Mouse (Mus musculus): ENCODE data around the gene Axl. TPM values are rescaled to one million over a fixed set of nuclear protein-coding genes. Genes with fewer than 3 reads are reported as not detected.
A peak's percentile ranks its signal among the peaks of the same experiment; 100 is the strongest.

Axl gene
- polyA plus RNA-seq, 1 experiment from 2014 or later = 57.2 TPM

DNA sequence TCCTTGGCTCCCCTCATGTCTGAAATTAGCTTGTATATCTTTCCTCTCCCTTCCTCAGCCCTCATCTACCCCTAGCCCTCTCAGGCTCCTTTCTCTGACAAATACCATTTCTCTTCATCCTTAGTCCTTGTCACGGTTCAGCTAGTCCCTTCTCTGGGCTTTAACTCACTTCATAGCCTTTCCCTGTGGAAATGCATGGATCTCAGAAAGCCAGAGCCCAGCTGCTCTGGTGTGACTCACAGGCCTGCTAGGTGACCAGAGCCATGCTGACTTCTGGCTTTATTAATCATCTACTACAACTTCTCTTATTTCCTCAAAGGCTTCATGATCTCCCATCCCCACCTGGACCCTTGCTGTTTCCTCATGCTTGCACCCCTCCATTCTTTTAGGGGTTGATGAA, 23.7 kb upstream of the Axl start:
- Histone ChIP-seq H3K9me3 (no peaks in the 10 kb centered on the region), H3K4me3 (replicated peaks) (no peak overlapping the region), H3K27ac (no peak overlapping the region), H3K9ac (replicated peaks) (no peak overlapping the region), H3K27me3 (peaks cover 31% of the 10 kb centered on the region), H3K4me2 (no peak overlapping the region), H3K36me3 (no peaks in the 10 kb centered on the region), H3K4me1 (replicated peaks) (peaks cover 5% of the 10 kb centered on the region; the same call in 1 of the 2 replicates)
- 62% methylated on average over 1 of the region's 1 CpGs for WGBS
- ATAC-seq (ENCODE audit: insufficient number of reproducible peaks, insufficient read depth, low FRiP score, low TSS enrichment, low read depth) = no peak

DNA sequence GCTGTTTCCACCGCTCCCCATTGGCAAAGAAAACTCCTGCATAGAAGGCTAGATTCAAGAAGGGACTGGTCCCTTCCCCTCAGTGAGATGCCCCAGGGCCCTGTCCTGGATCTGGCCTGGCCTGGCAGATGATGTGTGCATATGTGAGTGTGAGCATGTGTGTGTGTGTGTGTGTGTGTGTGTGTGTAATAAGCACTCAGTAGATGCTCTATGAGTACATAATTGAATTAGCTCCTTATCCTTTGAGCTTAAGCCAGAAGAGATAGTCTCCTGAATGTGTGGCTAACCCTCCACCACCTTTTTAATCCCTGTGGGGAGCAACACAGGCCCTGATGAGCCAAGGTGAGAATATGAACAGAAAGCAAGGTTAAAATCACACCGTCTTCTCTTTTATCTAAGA, 23.2 kb upstream of the Axl start:
- no peak overlapping the region for H3K27ac ChIP-seq
- no peak overlapping the region for H3K4me3 ChIP-seq (replicated peaks)
- H3K4me2 ChIP-seq = no peak overlapping the region
- no peak for ATAC-seq (ENCODE audit: insufficient number of reproducible peaks, insufficient read depth, low FRiP score, low TSS enrichment, low read depth)
- no peak overlapping the region for H3K9ac ChIP-seq (replicated peaks)
- WGBS = 73% methylated on average over 2 of the region's 2 CpGs
- peaks cover 27% of the 10 kb centered on the region for H3K27me3 ChIP-seq
- H3K36me3 ChIP-seq = no peaks in the 10 kb centered on the region
- H3K4me1 ChIP-seq (replicated peaks) = peaks cover 5% of the 10 kb centered on the region; the same call in 1 of the 2 replicates
- H3K9me3 ChIP-seq = no peaks in the 10 kb centered on the region

DNA sequence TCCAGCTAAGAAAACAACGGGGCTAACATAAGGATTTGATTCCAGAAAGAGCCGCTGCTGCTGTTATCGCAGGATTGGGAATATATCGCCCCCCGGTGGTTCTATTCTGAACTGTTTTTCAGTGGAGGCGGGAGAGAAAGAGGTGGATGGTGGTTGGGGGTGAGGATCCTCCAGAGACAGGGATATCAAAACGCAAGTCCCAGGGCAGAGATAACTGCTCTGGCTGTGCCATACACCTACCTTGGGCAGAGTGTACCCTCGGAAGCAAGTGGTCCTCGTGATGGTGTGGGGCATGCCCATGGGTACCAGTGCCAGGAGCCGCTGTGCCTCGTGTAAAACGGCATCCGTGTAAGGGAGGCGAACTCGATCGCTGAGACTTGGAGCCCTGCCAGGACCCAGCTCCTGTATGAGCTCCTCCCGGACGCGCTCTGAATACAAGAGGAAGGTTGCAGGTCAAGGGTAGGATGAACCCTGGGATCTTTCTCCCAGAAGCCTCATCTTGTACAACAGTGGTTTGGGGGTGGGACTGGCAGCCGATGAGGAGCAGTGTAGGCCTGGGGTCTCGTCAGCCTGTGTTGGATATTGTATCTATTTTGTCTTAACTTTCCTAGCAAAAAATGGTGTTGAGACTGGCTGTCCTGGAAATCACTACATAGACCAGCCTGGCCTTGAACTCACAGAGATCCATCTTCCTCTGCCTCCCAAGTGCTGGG, 17.3 kb upstream of the Axl start:
- H3K27me3 ChIP-seq = no peaks in the 10 kb centered on the region
- peaks cover 17% of the 10 kb centered on the region for H3K4me1 ChIP-seq (replicated peaks)
- no peaks in the 10 kb centered on the region for H3K36me3 ChIP-seq
- no peak overlapping the region for H3K27ac ChIP-seq
- no peak overlapping the region for H3K9ac ChIP-seq (replicated peaks)
- 29% methylated on average over 21 of the region's 21 CpGs for WGBS
- peak overlapping the region; percentile 11 for H3K4me3 ChIP-seq (replicated peaks)
- no peaks in the 10 kb centered on the region for H3K9me3 ChIP-seq
- ATAC-seq (ENCODE audit: insufficient number of reproducible peaks, insufficient read depth, low FRiP score, low TSS enrichment, low read depth) = peak; percentile 18; the same call in 1 of the 2 replicates
- H3K4me2 ChIP-seq = peak overlapping the region; percentile 37

DNA sequence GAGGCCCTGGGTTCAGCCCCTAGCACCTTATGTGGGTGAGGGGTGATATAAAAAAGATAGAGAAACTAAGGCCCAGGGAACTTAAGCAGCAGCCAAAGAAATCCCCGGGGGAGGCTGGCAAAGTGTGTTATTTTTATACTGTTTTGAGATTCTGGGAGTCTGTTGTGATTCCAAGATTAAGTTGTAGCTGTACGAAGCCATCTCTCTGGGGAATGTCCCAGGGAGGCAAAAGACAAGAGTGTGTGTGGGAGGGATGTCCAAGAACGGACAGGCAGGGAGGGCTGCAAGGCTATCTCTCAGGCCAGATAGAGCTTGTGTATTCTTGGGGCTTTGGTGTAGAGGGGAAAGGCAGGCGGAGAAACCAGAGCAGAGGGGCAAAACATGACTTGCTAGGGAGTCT, 16.3 kb upstream of the Axl start:
- 0 out of 2 replicates have a peak overlapping the region, but pooled peaks have one; percentile 35 for H3K27ac ChIP-seq
- no peaks in the 10 kb centered on the region for H3K27me3 ChIP-seq
- 84% methylated on average over 4 of the region's 4 CpGs for WGBS
- H3K36me3 ChIP-seq = no peaks in the 10 kb centered on the region
- H3K4me3 ChIP-seq (replicated peaks) = no peak overlapping the region
- H3K9ac ChIP-seq (replicated peaks) = no peak overlapping the region
- no peak overlapping the region for H3K4me2 ChIP-seq
- ATAC-seq (ENCODE audit: insufficient number of reproducible peaks, insufficient read depth, low FRiP score, low TSS enrichment, low read depth) = no peak
- H3K4me1 ChIP-seq (replicated peaks) = peaks cover 17% of the 10 kb centered on the region
- no peaks in the 10 kb centered on the region for H3K9me3 ChIP-seq

DNA sequence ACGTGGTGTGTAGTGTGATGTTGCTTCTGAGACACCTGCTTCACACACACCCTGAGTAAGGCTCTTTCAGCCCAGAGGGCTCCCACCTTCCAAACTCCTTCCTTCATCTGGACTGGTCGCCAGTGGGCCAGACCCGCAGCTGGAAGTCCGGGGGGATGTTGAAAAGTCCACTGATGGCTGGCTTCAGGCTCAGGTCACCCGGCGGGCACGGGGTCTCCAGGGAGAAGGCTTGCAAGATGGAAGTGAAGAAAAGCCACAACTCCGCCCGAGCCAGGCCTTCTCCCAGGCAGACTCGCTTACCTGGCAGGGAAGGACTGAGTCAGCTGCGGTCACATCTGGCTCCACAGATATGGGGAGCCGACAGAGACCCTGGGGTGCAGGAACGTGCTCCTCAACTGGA, 15.0 kb upstream of the Axl start:
- Histone ChIP-seq H3K9ac (replicated peaks) (no peak overlapping the region), H3K4me3 (replicated peaks) (no peak overlapping the region), H3K36me3 (no peaks in the 10 kb centered on the region), H3K4me2 (no peak overlapping the region), H3K27me3 (no peaks in the 10 kb centered on the region), H3K9me3 (peaks cover 5% of the 10 kb centered on the region; the same call in 1 of the 2 replicates), H3K27ac (0 out of 2 replicates have a peak overlapping the region, but pooled peaks have one; percentile 85), H3K4me1 (replicated peaks) (peaks cover 17% of the 10 kb centered on the region)
- ATAC-seq (ENCODE audit: insufficient number of reproducible peaks, insufficient read depth, low FRiP score, low TSS enrichment, low read depth) = no peak
- 67% methylated on average over 13 of the region's 13 CpGs for whole genome bisulfite sequencing

DNA sequence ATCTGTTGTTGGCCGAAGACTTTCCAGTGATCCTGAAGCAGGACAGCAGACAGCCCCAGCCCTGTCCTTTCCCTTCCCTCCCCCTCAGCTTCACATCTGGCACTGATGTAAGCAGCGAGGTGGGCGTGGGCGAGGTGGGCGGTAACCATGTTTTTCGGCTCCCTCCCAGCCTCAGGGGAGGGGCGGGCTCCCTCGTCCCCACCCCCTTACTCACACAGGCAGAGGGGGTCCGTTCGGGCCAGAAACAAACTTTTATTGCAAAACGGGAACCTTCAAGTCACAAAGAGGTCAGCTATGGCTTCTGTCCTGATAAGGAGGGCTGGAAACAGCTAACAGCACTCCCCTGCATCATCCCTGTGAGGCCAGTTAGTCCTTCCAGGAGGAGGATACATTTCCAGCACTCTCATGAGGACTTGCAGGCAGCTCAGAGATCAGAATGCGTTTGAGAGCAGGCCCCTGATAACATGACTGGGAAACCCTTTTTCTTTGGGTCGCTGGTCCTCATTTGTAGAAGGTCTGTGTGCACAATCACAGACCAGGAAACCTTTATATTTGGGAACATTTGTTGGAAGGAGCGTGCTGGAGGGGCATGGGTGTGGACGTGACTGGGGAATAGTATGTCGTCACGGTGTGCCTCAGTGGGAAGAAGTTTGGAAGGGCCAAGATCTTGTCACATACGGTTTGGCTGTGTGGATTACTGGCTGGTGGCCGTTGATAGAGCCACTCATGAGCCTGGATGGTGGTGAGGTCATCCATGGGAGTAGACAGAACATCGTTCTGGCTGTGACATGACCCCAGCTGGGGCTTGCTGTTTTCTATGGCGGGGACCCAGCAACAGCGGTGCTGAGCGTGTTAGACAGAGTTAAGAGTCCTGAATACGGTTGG, 14.0 kb upstream of the Axl start:
- Histone ChIP-seq H3K4me2 (peak overlapping the region; percentile 53), H3K9ac (replicated peaks) (peak overlapping the region; percentile 42; the same call in 1 of the 2 replicates), H3K36me3 (no peaks in the 10 kb centered on the region), H3K9me3 (peaks cover 7% of the 10 kb centered on the region; the same call in 1 of the 2 replicates), H3K27me3 (no peaks in the 10 kb centered on the region), H3K27ac (peak overlapping the region; percentile 85), H3K4me3 (replicated peaks) (peak overlapping the region; percentile 27), H3K4me1 (replicated peaks) (peaks cover 17% of the 10 kb centered on the region)
- ATAC-seq (ENCODE audit: insufficient number of reproducible peaks, insufficient read depth, low FRiP score, low TSS enrichment, low read depth) = peak; percentile 53
- 28% methylated on average over 24 of the region's 24 CpGs for WGBS

DNA sequence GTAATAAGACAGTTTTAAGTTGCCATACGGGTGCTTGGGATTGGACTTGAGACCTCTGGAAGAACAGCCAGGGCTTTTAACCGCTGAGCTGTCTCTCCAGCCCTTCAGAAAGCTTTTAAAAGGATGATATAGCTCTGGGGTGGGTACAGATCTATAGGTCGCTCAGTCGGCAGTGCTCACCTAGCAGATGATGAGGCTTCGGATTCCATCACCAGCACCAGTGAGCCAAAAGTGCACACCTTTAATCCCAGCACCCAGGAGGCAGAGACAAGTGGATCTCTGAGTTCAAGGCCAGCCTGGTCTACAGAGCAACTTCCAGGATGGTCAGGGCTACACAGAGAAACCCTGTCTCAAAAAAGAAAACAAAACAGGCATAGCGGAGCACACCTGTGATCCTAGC, 12.5 kb upstream of the Axl start:
- WGBS = 92% methylated on average over 6 of the region's 6 CpGs
- H3K36me3 ChIP-seq = no peaks in the 10 kb centered on the region
- no peak overlapping the region for H3K27ac ChIP-seq
- no peak overlapping the region for H3K4me2 ChIP-seq
- H3K4me3 ChIP-seq (replicated peaks) = no peak overlapping the region
- H3K9me3 ChIP-seq = peaks cover 7% of the 10 kb centered on the region; the same call in 1 of the 2 replicates
- ATAC-seq (ENCODE audit: insufficient number of reproducible peaks, insufficient read depth, low FRiP score, low TSS enrichment, low read depth) = no peak
- no peaks in the 10 kb centered on the region for H3K27me3 ChIP-seq
- no peak overlapping the region for H3K9ac ChIP-seq (replicated peaks)
- H3K4me1 ChIP-seq (replicated peaks) = peaks cover 17% of the 10 kb centered on the region

DNA sequence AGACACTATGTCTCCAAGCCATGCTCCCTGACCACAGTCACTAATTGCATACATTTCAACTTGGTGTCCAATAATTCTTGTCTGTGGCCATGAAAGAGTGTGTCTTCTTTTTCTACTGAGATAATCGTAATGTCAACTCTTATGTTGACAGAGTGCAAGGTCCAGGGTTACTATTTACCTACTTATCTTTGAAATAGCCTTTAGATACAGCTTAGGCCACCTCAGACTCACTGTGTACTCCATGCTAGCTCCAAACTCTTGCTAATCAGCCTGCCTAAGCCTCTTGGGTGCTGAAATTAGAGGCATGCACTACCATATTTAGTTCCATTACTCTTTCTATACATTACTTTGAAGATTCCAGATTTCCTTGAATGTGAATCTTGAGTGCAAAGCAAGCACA, 10.9 kb upstream of the Axl start:
- no peak for ATAC-seq (ENCODE audit: insufficient number of reproducible peaks, insufficient read depth, low FRiP score, low TSS enrichment, low read depth)
- Histone ChIP-seq H3K9ac (replicated peaks) (no peak overlapping the region), H3K9me3 (peaks cover 7% of the 10 kb centered on the region; the same call in 1 of the 2 replicates), H3K4me2 (no peak overlapping the region), H3K27ac (no peak overlapping the region), H3K4me1 (replicated peaks) (peaks cover 14% of the 10 kb centered on the region), H3K36me3 (no peaks in the 10 kb centered on the region), H3K4me3 (replicated peaks) (no peak overlapping the region), H3K27me3 (no peaks in the 10 kb centered on the region)
- WGBS = 100% methylated on average over 1 of the region's 1 CpGs

DNA sequence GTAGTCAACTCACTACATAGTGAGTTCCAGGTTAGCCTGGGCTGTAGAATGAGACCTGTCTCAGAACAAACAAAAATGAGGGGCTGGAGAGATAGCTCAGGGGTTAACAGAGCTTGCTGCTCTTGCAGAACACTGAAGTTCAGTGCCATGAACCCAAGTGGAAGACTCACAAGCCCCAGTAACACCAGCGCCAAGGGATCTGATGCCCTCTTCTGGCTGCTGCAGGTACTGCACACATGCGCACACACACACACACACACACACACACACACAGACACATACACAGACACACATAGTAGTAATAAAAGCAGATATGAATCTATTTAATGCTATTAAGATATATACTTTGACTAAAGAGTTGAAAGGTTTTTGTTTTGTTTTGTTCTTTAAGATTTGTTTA, 10.0 kb upstream of the Axl start:
- Histone ChIP-seq H3K4me2 (no peak overlapping the region), H3K27ac (no peak overlapping the region)

DNA sequence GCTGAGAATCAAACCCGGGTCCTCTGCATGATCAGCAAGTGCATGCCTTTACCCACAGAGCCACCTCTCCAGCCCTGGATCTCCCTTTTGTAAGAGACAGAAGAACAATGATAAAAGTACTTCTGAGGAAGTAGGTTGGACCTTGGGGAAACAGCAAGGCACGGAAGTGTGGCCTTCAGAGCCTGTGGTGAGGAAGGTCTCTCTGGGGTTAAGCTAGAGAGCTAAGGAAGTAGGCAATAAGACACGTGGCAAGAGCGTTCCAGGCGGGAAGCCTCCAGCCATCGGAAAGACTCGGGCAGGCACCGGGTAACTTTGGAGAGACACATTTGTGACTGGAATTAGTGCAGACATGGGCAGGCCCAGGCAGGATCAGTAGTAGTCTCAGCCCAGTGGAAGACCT, 6.3 kb upstream of the Axl start:
- Histone ChIP-seq H3K4me2 (no peak overlapping the region), H3K4me3 (replicated peaks) (no peak overlapping the region), H3K27me3 (no peaks in the 10 kb centered on the region), H3K27ac (no peak overlapping the region), H3K9ac (replicated peaks) (no peak overlapping the region), H3K9me3 (peaks cover 7% of the 10 kb centered on the region; the same call in 1 of the 2 replicates), H3K4me1 (replicated peaks) (peaks cover 2% of the 10 kb centered on the region; the same call in 1 of the 2 replicates), H3K36me3 (no peaks in the 10 kb centered on the region)
- ATAC-seq (ENCODE audit: insufficient number of reproducible peaks, insufficient read depth, low FRiP score, low TSS enrichment, low read depth) = no peak
- WGBS = 79% methylated on average over 8 of the region's 8 CpGs

More for the DNA sequence above, 10.0 kb upstream of the Axl start:
- no peak for ATAC-seq (ENCODE audit: insufficient number of reproducible peaks, insufficient read depth, low FRiP score, low TSS enrichment, low read depth)
- peaks cover 14% of the 10 kb centered on the region for H3K4me1 ChIP-seq (replicated peaks)
- H3K4me3 ChIP-seq (replicated peaks) = no peak overlapping the region
- no peaks in the 10 kb centered on the region for H3K27me3 ChIP-seq
- WGBS = 83% methylated on average over 2 of the region's 2 CpGs
- H3K36me3 ChIP-seq = no peaks in the 10 kb centered on the region
- H3K9me3 ChIP-seq = peaks cover 7% of the 10 kb centered on the region; the same call in 1 of the 2 replicates
- H3K9ac ChIP-seq (replicated peaks) = no peak overlapping the region

DNA sequence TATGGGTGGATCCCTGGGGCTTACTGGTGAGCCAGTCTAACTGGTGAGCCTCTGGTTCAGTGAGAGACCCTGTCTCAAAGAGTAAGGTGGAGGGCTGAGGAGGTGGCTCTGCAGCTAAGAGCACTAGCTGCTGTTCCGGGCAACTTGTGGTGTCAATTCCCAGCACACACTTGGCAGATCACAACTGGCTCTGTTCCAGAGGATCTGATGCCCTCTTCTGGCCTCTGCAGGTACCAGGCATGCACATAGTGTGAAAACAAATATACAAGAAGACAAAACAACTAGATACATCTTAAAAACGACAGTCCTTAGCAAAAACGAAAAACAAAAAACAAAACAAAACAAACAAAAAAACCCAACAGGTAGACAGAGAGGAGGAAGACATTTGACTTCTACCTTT, 5.2 kb upstream of the Axl start:
- no peak overlapping the region for H3K27ac ChIP-seq

More for the DNA sequence above, 5.2 kb upstream of the Axl start:
- WGBS = 49% methylated on average over 3 of the region's 3 CpGs
- H3K4me1 ChIP-seq (replicated peaks) = peaks cover 12% of the 10 kb centered on the region
- H3K4me2 ChIP-seq = no peak overlapping the region
- H3K9ac ChIP-seq (replicated peaks) = no peak overlapping the region
- no peaks in the 10 kb centered on the region for H3K27me3 ChIP-seq
- peaks cover 3% of the 10 kb centered on the region; the same call in 1 of the 2 replicates for H3K9me3 ChIP-seq
- no peak for ATAC-seq (ENCODE audit: insufficient number of reproducible peaks, insufficient read depth, low FRiP score, low TSS enrichment, low read depth)
- H3K36me3 ChIP-seq = no peaks in the 10 kb centered on the region
- H3K4me3 ChIP-seq (replicated peaks) = no peak overlapping the region
